Mouse (Mus musculus) spleen, adult 2 months (tissue): Measurements from ENCODE around the gene Wdr53.
"Not testable (repeated sequence)": the region's sequence is repeated elsewhere in the genome, so short reads cannot be mapped to it uniquely, and the experiment has no call there.

Experiments
- CTCF ChIP-seq: fragments of 200-500 bp; IDR thresholded peaks from 2 replicates; pipeline ENCODE4 v1.5.1; 2011; ENCODE audit warnings: mild to moderate bottlenecking, inconsistent platforms; ENCODE audit not compliant: insufficient read depth, insufficient read length, insufficient replicate concordance; ENCODE audit errors: extremely low read depth
- POLR2A ChIP-seq: fragments of 200-500 bp; IDR thresholded peaks from 2 replicates; pipeline ENCODE4 v1.6.1; 2011; ENCODE audit warnings: low read depth, low read length, inconsistent platforms

DNA sequence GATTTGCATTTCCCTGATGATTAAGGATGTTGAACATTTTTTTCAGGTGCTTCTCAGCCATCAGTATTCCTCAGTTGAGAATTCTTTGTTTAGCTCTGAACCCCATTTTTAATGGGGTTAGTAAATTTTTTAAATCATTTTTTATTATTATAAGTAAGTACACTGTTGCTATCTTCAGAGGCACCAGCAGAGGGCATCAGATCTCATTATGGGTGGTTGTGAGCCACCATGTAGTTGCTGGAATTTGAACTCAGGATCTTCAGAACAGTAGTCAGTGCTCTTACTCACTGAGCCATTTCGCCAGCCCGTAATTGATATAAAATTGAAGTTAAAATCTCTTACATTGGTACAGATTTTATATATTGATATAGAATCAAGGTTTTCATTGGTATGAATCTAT is 17.2 kb downstream of the Wdr53 start:
- TF ChIP-seq CTCF, POLR2A: not testable (repeated sequence)
